Mouse (Mus musculus) sigmoid colon, adult 10 weeks (tissue): ENCODE measurements around the gene Tcea2. TPM values are rescaled to one million over a fixed set of nuclear protein-coding genes. Genes with fewer than 3 reads are reported as not detected.

ENCODE experiments used
- polyA plus RNA-seq: library from polyadenylated mRNA; stranded (reverse); fragments of 350-450 nt; fragmentation: Illumina TruSeq; extraction: RNeasy Lipid Tissue Mini Kit (QIAGEN cat#74804); gene quantifications from one replicate; pipeline ENCODE4 v1.2.3, GENCODE M21; 2014; ENCODE audit warnings: low read depth, low replicate concordance

Gene Tcea2
- polyA plus RNA-seq: not detected

GRCm38 (mm10) chr2:181679951-181680715 is at the start of gene Tcea2:
Gene Tcea2, plus strand, starts transcription at chr2:181680310.

GRCm38 (mm10) chr2:181656734-181657133 is 23.4 kb upstream of the Tcea2 start, which contains the start of gene Gm29797:
Gene Gm29797, plus strand, starts transcription at chr2:181657034.

GRCm38 (mm10) chr2:181671326-181671725 is 8.8 kb upstream of the Tcea2 start, which contains the start of gene Sox18:
Gene Sox18, minus strand, starts transcription at chr2:181671640.

GRCm38 (mm10) chr2:181693339-181694280 is 13.5 kb downstream of the Tcea2 start, which contains the start of gene Rgs19:
Gene Rgs19, minus strand, starts transcription at chr2:181693977.

GRCm38 (mm10) chr2:181698241-181698640 is 18.1 kb downstream of the Tcea2 start, which contains the start of gene Lkaaear1:
Gene Lkaaear1, minus strand, starts transcription at chr2:181698442.

GRCm38 (mm10) chr2:181714903-181715326 is 34.8 kb downstream of the Tcea2 start, which contains the start of gene Oprl1:
Gene Oprl1, plus strand, starts transcription at chr2:181715016.

Other genes with a start within 250 kb of the Tcea2 start
- gene Zbtb46, start 220.9 kb upstream of the Tcea2 start, polyA plus RNA-seq: 1.5 TPM
- gene Abhd16b, start 187.1 kb upstream of the Tcea2 start, polyA plus RNA-seq: not detected
- 47.1 TPM for gene Tpd52l2, start 183.2 kb upstream of the Tcea2 start, polyA plus RNA-seq
- 72.7 TPM for gene Dnajc5, start 159.8 kb upstream of the Tcea2 start, polyA plus RNA-seq
- gene Uckl1, start 95.4 kb upstream of the Tcea2 start, polyA plus RNA-seq: 22.6 TPM
- gene Prpf6, start 88.4 kb upstream of the Tcea2 start, polyA plus RNA-seq: 24.1 TPM
- gene Zfp512b, start 87.5 kb upstream of the Tcea2 start, polyA plus RNA-seq: 4.3 TPM
- 10.4 TPM for gene Samd10, start 81.1 kb upstream of the Tcea2 start, polyA plus RNA-seq
- not detected for gene Gm29797, start 23.3 kb upstream of the Tcea2 start, polyA plus RNA-seq
- gene Sox18, start 8.7 kb upstream of the Tcea2 start, polyA plus RNA-seq: not detected
- gene Rgs19, start 13.7 kb downstream of the Tcea2 start, polyA plus RNA-seq: 10.6 TPM
- not detected for gene Lkaaear1, start 18.1 kb downstream of the Tcea2 start, polyA plus RNA-seq
- gene Oprl1, start 34.7 kb downstream of the Tcea2 start, polyA plus RNA-seq: 0.25 TPM
- 1.4 TPM for gene Myt1, start 83.0 kb downstream of the Tcea2 start, polyA plus RNA-seq
- 200 TPM for gene Pcmtd2, start 157.5 kb downstream of the Tcea2 start, polyA plus RNA-seq
- gene Polr3k, start 184.0 kb downstream of the Tcea2 start, polyA plus RNA-seq: 86.3 TPM